Mouse (Mus musculus): ENCODE data around the gene Gm29776. TPM values are rescaled to one million over a fixed set of nuclear protein-coding genes. Genes with fewer than 3 reads are reported as not detected.

Gene Gm29776
- polyA plus RNA-seq, 1 experiment from 2014 or later, result 0.18 TPM

DNA sequence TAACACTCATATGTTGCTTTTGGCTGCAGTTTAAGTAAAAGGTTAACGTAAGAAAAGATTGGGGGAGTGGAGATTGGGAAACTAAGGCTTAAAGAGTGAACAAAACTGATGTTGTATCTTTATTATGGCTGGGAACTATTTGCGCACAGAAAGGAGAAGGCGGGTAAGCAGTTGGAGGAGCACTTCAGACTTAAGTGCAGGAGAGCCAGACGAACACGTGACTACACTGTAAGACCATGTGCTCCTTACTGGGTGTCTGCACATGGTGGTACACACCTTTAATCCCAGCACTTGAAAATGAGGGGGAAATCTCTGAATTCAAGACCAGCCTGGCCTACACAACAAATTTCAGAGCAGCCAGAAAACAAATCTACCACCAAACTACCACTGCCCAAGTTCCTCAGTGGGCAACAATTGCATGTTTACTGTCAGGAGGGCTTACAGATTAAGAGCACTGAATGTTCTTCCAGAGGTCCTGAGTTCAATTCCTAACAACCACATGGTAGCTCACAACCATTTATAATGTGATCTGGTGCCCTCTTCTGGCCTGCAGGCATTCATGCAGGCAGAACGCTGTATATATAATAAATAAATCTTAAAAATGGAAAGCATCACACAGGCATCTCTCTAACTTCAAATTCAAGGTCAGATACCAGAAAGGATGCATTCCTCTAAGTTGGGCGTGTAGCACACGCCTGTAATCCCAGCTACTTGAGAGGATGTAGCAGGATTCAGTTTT is 51.6 kb downstream of the Gm29776 start:
- 93% methylated on average over 8 of the region's 8 CpGs for WGBS
- peaks cover 37% of the 10 kb centered on the region for H3K4me1 ChIP-seq
- H3K4me3 ChIP-seq (replicated peaks), result no peak overlapping the region
- no peak for ATAC-seq (ENCODE audit: low FRiP score)
- no peak overlapping the region for H3K27ac ChIP-seq (replicated peaks)
- no peaks in the 10 kb centered on the region for H3K27me3 ChIP-seq (replicated peaks)
- H3K9ac ChIP-seq (replicated peaks), result no peak overlapping the region
- no peaks in the 10 kb centered on the region for H3K9me3 ChIP-seq (replicated peaks)
- no peak overlapping the region for H3K4me2 ChIP-seq
- H3K36me3 ChIP-seq, result peaks cover 88% of the 10 kb centered on the region

DNA sequence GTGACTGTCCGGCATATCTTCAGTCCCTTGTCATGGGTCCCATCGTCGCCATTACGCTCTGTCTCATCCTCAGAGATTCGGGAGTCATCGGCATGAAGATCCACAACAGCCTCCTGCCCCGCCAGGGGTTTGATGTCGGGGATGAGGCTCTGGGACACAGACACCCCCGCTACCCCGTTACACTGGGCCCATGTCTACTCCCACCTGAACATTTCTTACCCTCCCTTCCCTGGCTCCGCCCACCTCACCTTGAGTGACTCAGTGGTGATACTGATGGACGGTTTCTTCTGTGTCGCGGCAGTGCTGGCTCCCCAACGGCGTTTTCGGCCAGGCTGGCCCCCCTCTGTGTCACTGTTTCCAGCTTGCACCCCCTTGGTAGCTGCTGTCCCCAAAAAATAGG is 52.2 kb downstream of the Gm29776 start:
- no peak overlapping the region for H3K4me2 ChIP-seq
- no peak overlapping the region for H3K27ac ChIP-seq (replicated peaks)
- no peaks in the 10 kb centered on the region for H3K9me3 ChIP-seq (replicated peaks)
- H3K36me3 ChIP-seq, result peaks cover 85% of the 10 kb centered on the region
- no peak for ATAC-seq (ENCODE audit: low FRiP score)
- H3K4me1 ChIP-seq, result peaks cover 34% of the 10 kb centered on the region
- H3K9ac ChIP-seq (replicated peaks), result no peak overlapping the region
- no peak overlapping the region for H3K4me3 ChIP-seq (replicated peaks)
- 95% methylated on average over 17 of the region's 17 CpGs for whole genome bisulfite sequencing
- no peaks in the 10 kb centered on the region for H3K27me3 ChIP-seq (replicated peaks)

GRCm38 (mm10) chr14:54644294-54644693 is 54.3 kb downstream of the Gm29776 start:
- peaks cover 26% of the 10 kb centered on the region for H3K4me1 ChIP-seq
- WGBS, result 92% methylated on average over 9 of the region's 9 CpGs
- H3K36me3 ChIP-seq, result peaks cover 67% of the 10 kb centered on the region
- H3K4me2 ChIP-seq, result no peak overlapping the region
- ATAC-seq (ENCODE audit: low FRiP score), result no peak
- no peaks in the 10 kb centered on the region for H3K27me3 ChIP-seq (replicated peaks)
- no peak overlapping the region for H3K4me3 ChIP-seq (replicated peaks)
- H3K9me3 ChIP-seq (replicated peaks), result no peaks in the 10 kb centered on the region
- no peak overlapping the region for H3K27ac ChIP-seq (replicated peaks)
- H3K9ac ChIP-seq (replicated peaks), result no peak overlapping the region

GRCm38 (mm10) chr14:54643011-54643410 is 55.6 kb downstream of the Gm29776 start:
- H3K9ac ChIP-seq (replicated peaks), result no peak overlapping the region

More at GRCm38 (mm10) chr14:54643011-54643410, 55.6 kb downstream of the Gm29776 start:
- H3K4me2 ChIP-seq, result no peak overlapping the region
- H3K27me3 ChIP-seq (replicated peaks), result no peaks in the 10 kb centered on the region
- 91% methylated on average over 2 of the region's 2 CpGs for WGBS
- H3K36me3 ChIP-seq, result peaks cover 61% of the 10 kb centered on the region
- H3K4me3 ChIP-seq (replicated peaks), result no peak overlapping the region
- H3K9me3 ChIP-seq (replicated peaks), result no peaks in the 10 kb centered on the region
- peaks cover 28% of the 10 kb centered on the region for H3K4me1 ChIP-seq
- no peak for ATAC-seq (ENCODE audit: low FRiP score)
- no peak overlapping the region for H3K27ac ChIP-seq (replicated peaks)

Small RNAs within 50 kb of the gene (microRNA-seq; reads per million reads assigned to microRNA genes)
- gene Mir6948, result not detected

Other genes with a start within 250 kb of the Gm29776 start
- gene Lrp10, start 234.7 kb downstream of the Gm29776 start, polyA plus RNA-seq (2015; fragmentation: Nextera tagmentation; extraction: Ambion mirVana), result 31.8 and 33.7 TPM in 2 replicates
- 32.3 and 44.0 TPM in 2 replicates for gene Rem2, start 222.7 kb downstream of the Gm29776 start, polyA plus RNA-seq (2015; fragmentation: Nextera tagmentation; extraction: Ambion mirVana)
- gene Prmt5, start 181.3 kb downstream of the Gm29776 start, polyA plus RNA-seq (2015; fragmentation: Nextera tagmentation; extraction: Ambion mirVana), result 92.3 and 93.9 TPM in 2 replicates
- 20.5 and 34.8 TPM in 2 replicates for gene Haus4, start 144.2 kb downstream of the Gm29776 start, polyA plus RNA-seq (2015; fragmentation: Nextera tagmentation; extraction: Ambion mirVana)
- gene Ajuba, start 121.3 kb downstream of the Gm29776 start, polyA plus RNA-seq (2015; fragmentation: Nextera tagmentation; extraction: Ambion mirVana), result 6.1 and 12.9 TPM in 2 replicates
- 4.4 and 6.5 TPM in 2 replicates for gene 4931414P19Rik, start 92.8 kb downstream of the Gm29776 start, polyA plus RNA-seq (2015; fragmentation: Nextera tagmentation; extraction: Ambion mirVana)
- gene Psmb5, start 80.8 kb downstream of the Gm29776 start, polyA plus RNA-seq (2015; fragmentation: Nextera tagmentation; extraction: Ambion mirVana), result 446 and 448 TPM in 2 replicates
- 0.04 and 27.8 TPM in 2 replicates for gene Psmb11, start 77.4 kb downstream of the Gm29776 start, polyA plus RNA-seq (2015; fragmentation: Nextera tagmentation; extraction: Ambion mirVana)
- gene Gm17606, start 57.9 kb downstream of the Gm29776 start, polyA plus RNA-seq (2015; fragmentation: Nextera tagmentation; extraction: Ambion mirVana), result not detected in 2 replicates
- 13.2 and 14.0 TPM in 2 replicates for gene Cdh24, start 57.5 kb downstream of the Gm29776 start, polyA plus RNA-seq (2015; fragmentation: Nextera tagmentation; extraction: Ambion mirVana)
- 72.2 and 72.3 TPM in 2 replicates for gene 1700123O20Rik, start 12.6 kb downstream of the Gm29776 start, polyA plus RNA-seq (2015; fragmentation: Nextera tagmentation; extraction: Ambion mirVana)
- 113 and 115 TPM in 2 replicates for gene Acin1, start 11.9 kb downstream of the Gm29776 start, polyA plus RNA-seq (2015; fragmentation: Nextera tagmentation; extraction: Ambion mirVana)
- gene Cebpe, start 13.3 kb upstream of the Gm29776 start, polyA plus RNA-seq (2015; fragmentation: Nextera tagmentation; extraction: Ambion mirVana), result 0.12 and 0.29 TPM in 2 replicates
- 6.1 and 8.1 TPM in 2 replicates for gene Slc7a8, start 83.1 kb upstream of the Gm29776 start, polyA plus RNA-seq (2015; fragmentation: Nextera tagmentation; extraction: Ambion mirVana)
- gene Rnf212b, start 115.3 kb upstream of the Gm29776 start, polyA plus RNA-seq (2015; fragmentation: Nextera tagmentation; extraction: Ambion mirVana), result 0.19 TPM in 1 of 2 replicates, not detected in the other
- 10.6 and 14.5 TPM in 2 replicates for gene Homez, start 172.1 kb upstream of the Gm29776 start, polyA plus RNA-seq (2015; fragmentation: Nextera tagmentation; extraction: Ambion mirVana)
- gene Ppp1r3e, start 178.7 kb upstream of the Gm29776 start, polyA plus RNA-seq (2015; fragmentation: Nextera tagmentation; extraction: Ambion mirVana), result 4.0 and 4.1 TPM in 2 replicates
- gene Bcl2l2, start 184.5 kb upstream of the Gm29776 start, polyA plus RNA-seq (2015; fragmentation: Nextera tagmentation; extraction: Ambion mirVana), result 3.4 and 4.0 TPM in 2 replicates
- not detected in 2 replicates for gene Gm20521, start 184.6 kb upstream of the Gm29776 start, polyA plus RNA-seq (2015; fragmentation: Nextera tagmentation; extraction: Ambion mirVana)
- 148 and 158 TPM in 2 replicates for gene Pabpn1, start 193.7 kb upstream of the Gm29776 start, polyA plus RNA-seq (2015; fragmentation: Nextera tagmentation; extraction: Ambion mirVana)
- 228 and 297 TPM in 2 replicates for gene Slc22a17, start 214.3 kb upstream of the Gm29776 start, polyA plus RNA-seq (2015; fragmentation: Nextera tagmentation; extraction: Ambion mirVana)
- gene Efs, start 227.3 kb upstream of the Gm29776 start, polyA plus RNA-seq (2015; fragmentation: Nextera tagmentation; extraction: Ambion mirVana), result 11.9 and 16.4 TPM in 2 replicates
- gene Il25, start 233.9 kb upstream of the Gm29776 start, polyA plus RNA-seq (2015; fragmentation: Nextera tagmentation; extraction: Ambion mirVana), result 0.51 and 0.63 TPM in 2 replicates
- 15.8 and 18.1 TPM in 2 replicates for gene Cmtm5, start 237.4 kb upstream of the Gm29776 start, polyA plus RNA-seq (2015; fragmentation: Nextera tagmentation; extraction: Ambion mirVana)